Mouse (Mus musculus) MEL (cell line): ENCODE results near the gene Hif1an. TPM values are rescaled to one million over a fixed set of nuclear protein-coding genes. Genes with fewer than 3 reads are reported as not detected.

Source experiments
- DNase-seq: peaks from one replicate; pipeline ENCODE4 v3.0.0; 2011; ENCODE audit warnings: low read depth, low spot score
- H3K27ac ChIP-seq: 2 replicates; pipeline ENCODE4 v1.5.1; 2012; ENCODE audit warnings: low read depth, mild to moderate bottlenecking, control low read depth, low read length, moderate library complexity; ENCODE audit not compliant: control insufficient read depth
- H3K27me3 ChIP-seq, 2 experiments: fragments of 150-350 bp in 1 of 2; sonication (generic) in 1 of 2; 2 replicates each; pipeline ENCODE4 v1.6.1; 2012; ENCODE audit warnings: low read length in 2 of 2, mild to moderate bottlenecking in 2 of 2, improper control_type of control experiment in 1 of 2, moderate library complexity in 1 of 2; ENCODE audit not compliant: insufficient read depth in 2 of 2, control insufficient read depth in 1 of 2
- H3K36me3 ChIP-seq, 2 experiments: 2 replicates each; pipeline ENCODE4 v1.6.1; 2012 to 2014; ENCODE audit warnings: low read length in 2 of 2, improper control_type of control experiment in 1 of 2, inconsistent platforms in 1 of 2, mild to moderate bottlenecking in 1 of 2; ENCODE audit not compliant: insufficient read depth in 2 of 2, control insufficient read depth in 1 of 2
- H3K4me1 ChIP-seq, 2 experiments: fragments of 150-350 bp in 1 of 2; sonication (generic) in 1 of 2; 2 replicates each; pipeline ENCODE4 v1.6.1; 2012; ENCODE audit warnings: low read length in 2 of 2, improper control_type of control experiment in 1 of 2, mild to moderate bottlenecking in 1 of 2; ENCODE audit not compliant: insufficient read depth in 2 of 2, control insufficient read depth in 1 of 2
- H3K4me3 ChIP-seq, 2 experiments: fragments of 150-350 bp in 1 of 2; sonication (generic) in 1 of 2; 2 replicates each; pipeline ENCODE4 v1.5.1; 2012; ENCODE audit warnings: low read depth in 2 of 2, low read length in 2 of 2, mild to moderate bottlenecking in 2 of 2, moderate library complexity in 2 of 2, control low read depth in 1 of 2, improper control_type of control experiment in 1 of 2; ENCODE audit not compliant: control insufficient read depth in 1 of 2, insufficient read depth in 1 of 2
- H3K79me2 ChIP-seq: 2 replicates; pipeline ENCODE4 v1.6.1; 2012; ENCODE audit warnings: mild to moderate bottlenecking, low read length, moderate library complexity; ENCODE audit not compliant: control insufficient read depth, poor library complexity, insufficient read depth
- H3K9ac ChIP-seq: 2 replicates; pipeline ENCODE4 v1.6.1; 2012; ENCODE audit warnings: low read depth, mild to moderate bottlenecking, control low read depth, low read length, moderate library complexity; ENCODE audit not compliant: control insufficient read depth, poor library complexity, severe bottlenecking
- H3K9me3 ChIP-seq: fragments of 150-350 bp; sonication (generic); replicated peaks from 2 replicates; pipeline ENCODE4 v1.6.1; 2012; ENCODE audit warnings: mild to moderate bottlenecking, low read length, improper control_type of control experiment, moderate library complexity; ENCODE audit not compliant: insufficient read depth
- BHLHE40 ChIP-seq: IDR thresholded peaks from 2 replicates; pipeline ENCODE4 v1.6.1; 2012; ENCODE audit warnings: low read depth, mild to moderate bottlenecking, inconsistent platforms, low read length, improper control_type of control experiment, borderline replicate concordance
- CHD1 ChIP-seq: IDR thresholded peaks from 2 replicates; pipeline ENCODE4 v1.6.1; 2012; ENCODE audit warnings: low read depth, mild to moderate bottlenecking, inconsistent platforms, low read length, improper control_type of control experiment
- CHD2 ChIP-seq: IDR thresholded peaks from 2 replicates; pipeline ENCODE4 v1.6.1; 2011; ENCODE audit warnings: low read length, improper control_type of control experiment
- CTCF ChIP-seq, 3 experiments: IDR thresholded peaks in 2 of 3; conservative IDR thresholded peaks in 1 of 3; 2 replicates each; pipeline ENCODE4 v1.5.1; 2011 to 2012; ENCODE audit warnings: low read length in 3 of 3, low read depth in 2 of 3, mild to moderate bottlenecking in 2 of 3, improper control_type of control experiment in 1 of 3, inconsistent platforms in 1 of 3, mixed read lengths in 1 of 3, moderate library complexity in 1 of 3; ENCODE audit not compliant: control insufficient read depth in 1 of 3, insufficient read depth in 1 of 3, poor library complexity in 1 of 3, severe bottlenecking in 1 of 3
- ELF1 ChIP-seq: IDR thresholded peaks from 2 replicates; pipeline ENCODE4 v1.6.1; 2014; ENCODE audit warnings: low read depth, mild to moderate bottlenecking, inconsistent platforms, low read length, improper control_type of control experiment, moderate library complexity
- ETS1 ChIP-seq: IDR thresholded peaks from 2 replicates; pipeline ENCODE4 v1.6.1; 2012; ENCODE audit warnings: low read depth, mild to moderate bottlenecking, inconsistent platforms, low read length, improper control_type of control experiment, moderate library complexity
- MAZ ChIP-seq: IDR thresholded peaks from 2 replicates; pipeline ENCODE4 v1.6.1; 2012; ENCODE audit warnings: low read depth, mild to moderate bottlenecking, inconsistent platforms, low read length, improper control_type of control experiment
- MYB ChIP-seq: IDR thresholded peaks from 2 replicates; pipeline ENCODE4 v1.6.1; 2011; ENCODE audit warnings: mild to moderate bottlenecking, low read depth, low read length, improper control_type of control experiment
- MYC ChIP-seq: IDR thresholded peaks from 2 replicates; pipeline ENCODE4 v1.6.1; 2011; ENCODE audit warnings: low read depth, mild to moderate bottlenecking, low read length, improper control_type of control experiment, moderate library complexity
- POLR2A ChIP-seq, 2 experiments: IDR thresholded peaks; 2 replicates each; pipeline ENCODE4 v1.6.1; 2011 to 2012; ENCODE audit warnings: low read length in 2 of 2, mild to moderate bottlenecking in 2 of 2, control low read depth in 1 of 2, improper control_type of control experiment in 1 of 2, low read depth in 1 of 2, moderate library complexity in 1 of 2; ENCODE audit not compliant: control insufficient read depth in 1 of 2, insufficient read depth in 1 of 2, poor library complexity in 1 of 2
- RAD21 ChIP-seq: IDR thresholded peaks from 2 replicates; pipeline ENCODE4 v1.6.1; 2011; ENCODE audit warnings: mild to moderate bottlenecking, low read depth, low read length, improper control_type of control experiment
- SMC3 ChIP-seq: IDR thresholded peaks from 2 replicates; pipeline ENCODE4 v1.6.1; 2011; ENCODE audit warnings: low read depth, low read length, improper control_type of control experiment
- UBTF ChIP-seq: IDR thresholded peaks from 2 replicates; pipeline ENCODE4 v1.6.1; 2012; ENCODE audit warnings: low read depth, mild to moderate bottlenecking, inconsistent platforms, low read length, improper control_type of control experiment, moderate library complexity, borderline replicate concordance; ENCODE audit not compliant: insufficient read depth
- USF2 ChIP-seq, 2 experiments: IDR thresholded peaks; 2 replicates each; pipeline ENCODE4 v1.6.1; 2011 to 2012; ENCODE audit warnings: improper control_type of control experiment in 2 of 2, low read length in 2 of 2, borderline replicate concordance in 1 of 2, inconsistent platforms in 1 of 2, low read depth in 1 of 2, mild to moderate bottlenecking in 1 of 2; ENCODE audit not compliant: insufficient read depth in 1 of 2
- polyA plus RNA-seq, 2 experiments: library from polyadenylated mRNA; stranded (reverse) in 1 of 2; unstranded in 1 of 2; fragments of >175 nt in 1 of 2; fragments of >200 nt in 1 of 2; gene quantifications; 2 replicates each; pipeline versions ENCODE4 v1.2.1 to v1.2.4; 2012; ENCODE audit warnings: low replicate concordance in 2 of 2, low read depth in 1 of 2; ENCODE audit not compliant: insufficient read length in 2 of 2, insufficient read depth in 1 of 2, missing spikeins in 1 of 2
- total RNA-seq: library from RNA; depleted of rRNA; stranded (reverse); fragments of 300-350 nt; gene quantifications from 2 replicates; pipeline ENCODE4 v1.2.3, GENCODE M21; 2012

The Hif1an gene
- total and polyA plus RNA-seq, 3 experiments, result 16.9 to 54.5 (median 36.1) TPM

DNA sequence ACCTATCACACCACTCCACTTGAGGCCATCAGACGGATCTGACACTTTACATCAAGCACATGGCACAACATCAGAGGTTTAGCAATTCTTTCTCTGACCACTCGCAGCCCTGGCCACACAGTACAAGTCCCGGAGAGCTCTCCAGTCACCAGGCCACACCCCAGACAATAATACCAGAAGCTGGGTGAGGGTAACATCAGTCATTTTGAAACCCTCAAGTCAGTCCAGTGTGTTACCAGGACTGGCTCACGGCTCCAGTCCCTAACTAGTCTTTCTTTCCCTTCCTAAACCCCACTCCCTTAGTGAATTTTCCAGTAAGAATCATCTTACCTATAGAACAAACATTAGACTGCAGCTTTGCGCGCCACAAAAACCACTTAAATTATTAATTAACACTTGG lies 32.6 kb upstream of the Hif1an start:
- no peaks in the 10 kb centered on the region for H3K4me1 ChIP-seq
- H3K27me3 ChIP-seq, result no peaks in the 10 kb centered on the region

DNA sequence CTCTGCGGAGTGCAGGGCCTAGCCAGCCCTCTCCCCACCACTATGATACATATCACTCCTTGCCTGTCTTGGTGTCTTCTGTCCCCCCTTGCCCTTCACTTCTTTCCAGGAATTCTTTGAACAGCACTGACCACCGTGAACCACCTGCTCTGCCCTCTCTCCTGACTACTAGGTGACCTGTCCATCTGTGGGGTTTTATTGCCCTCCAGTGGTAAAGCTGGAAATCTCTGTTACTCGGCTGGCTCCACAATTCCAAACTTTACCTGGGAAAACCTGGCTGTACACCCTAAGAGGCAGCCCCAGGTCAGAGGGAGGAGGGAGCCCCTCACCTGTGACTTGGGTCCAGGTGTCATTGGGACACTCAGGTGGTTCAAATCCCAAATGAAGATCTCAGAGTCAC lies 27.3 kb upstream of the Hif1an start:
- H3K27ac ChIP-seq, result no peak overlapping the region
- DNase-seq, result no peak
- H3K9ac ChIP-seq, result no peak overlapping the region
- H3K4me3 ChIP-seq, result no peak overlapping the region
- no peaks in the 10 kb centered on the region for H3K79me2 ChIP-seq
- TF ChIP-seq MYB (no peak), CTCF (IDR thresholded peaks at IDR 0.05 in 2 of 3, conservative IDR thresholded peaks at IDR 0.05 in 1 of 3; ENCODE audit: control insufficient read depth in 1 of 3, insufficient read depth in 1 of 3, low read depth in 2 of 3, low read length in 3 of 3, poor library complexity in 1 of 3, severe bottlenecking in 1 of 3) (peak in 1 of 3 experiments; percentile 17; a peak in 3 of 6 replicates), RAD21 (peak; percentile 25)
- no peaks in the 10 kb centered on the region for H3K9me3 ChIP-seq
- no peaks in the 10 kb centered on the region for H3K4me1 ChIP-seq
- H3K27me3 ChIP-seq, result no peaks in the 10 kb centered on the region
- H3K36me3 ChIP-seq, result no peaks in the 10 kb centered on the region

More for the DNA sequence above, 32.6 kb upstream of the Hif1an start:
- no peak overlapping the region for H3K9ac ChIP-seq
- DNase-seq, result no peak
- H3K4me3 ChIP-seq, result no peak overlapping the region
- H3K9me3 ChIP-seq, result no peaks in the 10 kb centered on the region
- TF ChIP-seq MAZ (no peak), ETS1 (no peak), POLR2A (IDR thresholded peaks at IDR 0.05; ENCODE audit: control insufficient read depth in 1 of 2, insufficient read depth in 1 of 2, low read depth in 1 of 2, low read length in 2 of 2, poor library complexity in 1 of 2) (no peak), MYB (no peak), ELF1 (no peak), CHD1 (no peak), CHD2 (no peak), CTCF (IDR thresholded peaks at IDR 0.05 in 2 of 3, conservative IDR thresholded peaks at IDR 0.05 in 1 of 3; ENCODE audit: control insufficient read depth in 1 of 3, insufficient read depth in 1 of 3, low read depth in 2 of 3, low read length in 3 of 3, poor library complexity in 1 of 3, severe bottlenecking in 1 of 3) (no peak), USF2 (IDR thresholded peaks at IDR 0.05; ENCODE audit: borderline replicate concordance in 1 of 2, insufficient read depth in 1 of 2, low read depth in 1 of 2, low read length in 2 of 2) (no peak), UBTF (no peak), SMC3 (no peak), BHLHE40 (no peak)
- TF ChIP-seq, all 39 proteins: peak for 0
- no peaks in the 10 kb centered on the region for H3K79me2 ChIP-seq
- no peaks in the 10 kb centered on the region for H3K36me3 ChIP-seq
- no peak overlapping the region for H3K27ac ChIP-seq

DNA sequence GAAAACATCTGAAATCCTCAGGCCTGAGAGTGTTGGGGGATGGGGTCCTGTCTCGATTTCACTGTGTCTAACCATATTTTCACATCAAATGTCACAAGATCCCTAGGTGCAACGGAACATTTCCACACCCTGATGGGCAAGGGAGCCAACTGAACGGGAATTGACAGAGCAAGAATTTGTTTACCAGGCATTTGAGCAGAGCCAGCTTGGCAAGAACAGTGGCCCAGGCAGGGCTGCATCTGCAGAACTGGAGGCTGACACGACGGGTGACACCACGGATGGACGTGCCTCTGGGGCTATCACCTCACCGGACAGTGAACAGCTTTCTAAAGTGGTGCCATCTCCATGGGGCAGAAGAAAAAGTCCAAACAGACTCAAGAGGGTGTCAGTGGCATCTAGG lies 25.2 kb upstream of the Hif1an start:
- H3K79me2 ChIP-seq, result no peaks in the 10 kb centered on the region
- no peaks in the 10 kb centered on the region for H3K36me3 ChIP-seq
- no peak overlapping the region for H3K27ac ChIP-seq
- H3K9ac ChIP-seq, result no peak overlapping the region
- H3K27me3 ChIP-seq, result no peaks in the 10 kb centered on the region
- DNase-seq, result no peak
- no peaks in the 10 kb centered on the region for H3K4me1 ChIP-seq
- H3K9me3 ChIP-seq, result no peaks in the 10 kb centered on the region
- no peak overlapping the region for H3K4me3 ChIP-seq
- TF ChIP-seq MYB (no peak), MYC (no peak), POLR2A (IDR thresholded peaks at IDR 0.05; ENCODE audit: control insufficient read depth in 1 of 2, insufficient read depth in 1 of 2, low read depth in 1 of 2, low read length in 2 of 2, poor library complexity in 1 of 2) (no peak)
